Mouse (Mus musculus) C2C12 (cell line): ENCODE data around the gene Sprr2a1. TPM values are rescaled to one million over a fixed set of nuclear protein-coding genes. Genes with fewer than 3 reads are reported as not detected.

ENCODE experiments used
- polyA plus RNA-seq: library from polyadenylated mRNA; unstranded; fragments of >200 nt; fragmentation: generic; extraction: Trizol; gene quantifications from one replicate; pipeline ENCODE4 v1.2.1, GENCODE M21; 2012; ENCODE audit warnings: missing spikeins

The Sprr2a1 gene
- polyA plus RNA-seq, 1 experiment: 0.06 TPM

Other genes with a start within 250 kb of the Sprr2a1 start
- not detected for gene Pglyrp3, start 201.2 kb upstream of the Sprr2a1 start, polyA plus RNA-seq
- gene Lor, start 132.7 kb upstream of the Sprr2a1 start, polyA plus RNA-seq: 6.9 TPM
- 19.7 TPM for gene Prr9, start 91.9 kb upstream of the Sprr2a1 start, polyA plus RNA-seq
- gene Lelp1, start 73.1 kb upstream of the Sprr2a1 start, polyA plus RNA-seq: 0.13 TPM
- gene Sprr2a2, start 121 bp downstream of the Sprr2a1 start, polyA plus RNA-seq: 2.6 TPM
- gene Sprr2a3, start 69.6 kb downstream of the Sprr2a1 start, polyA plus RNA-seq: 0.13 TPM
- 0.11 TPM for gene Sprr2b, start 100.8 kb downstream of the Sprr2a1 start, polyA plus RNA-seq
- not detected for gene Sprr2d, start 123.3 kb downstream of the Sprr2a1 start, polyA plus RNA-seq
- 0.06 TPM for gene Sprr2e, start 136.3 kb downstream of the Sprr2a1 start, polyA plus RNA-seq
- gene Sprr2f, start 149.4 kb downstream of the Sprr2a1 start, polyA plus RNA-seq: not detected
- 1.8 TPM for gene Sprr2h, start 169.9 kb downstream of the Sprr2a1 start, polyA plus RNA-seq
- not detected for gene Sprr2i, start 192.2 kb downstream of the Sprr2a1 start, polyA plus RNA-seq
- 0.16 TPM for gene Sprr2j-ps, start 202.3 kb downstream of the Sprr2a1 start, polyA plus RNA-seq
- 8.5 TPM for gene Gm9774, start 213.6 kb downstream of the Sprr2a1 start, polyA plus RNA-seq
- gene Sprr2k, start 216.8 kb downstream of the Sprr2a1 start, polyA plus RNA-seq: 4.0 TPM
- gene Sprr1b, start 223.0 kb downstream of the Sprr2a1 start, polyA plus RNA-seq: 0.46 TPM
- gene Sprr3, start 242.9 kb downstream of the Sprr2a1 start, polyA plus RNA-seq: not detected